Mouse (Mus musculus): Measurements from ENCODE around the gene Atxn7l1. TPM values are rescaled to one million over a fixed set of nuclear protein-coding genes. Genes with fewer than 3 reads are reported as not detected.

The Atxn7l1 gene
- polyA plus RNA-seq (2012; rRNA removed): 7.8 and 8.8 TPM in 2 replicates

DNA sequence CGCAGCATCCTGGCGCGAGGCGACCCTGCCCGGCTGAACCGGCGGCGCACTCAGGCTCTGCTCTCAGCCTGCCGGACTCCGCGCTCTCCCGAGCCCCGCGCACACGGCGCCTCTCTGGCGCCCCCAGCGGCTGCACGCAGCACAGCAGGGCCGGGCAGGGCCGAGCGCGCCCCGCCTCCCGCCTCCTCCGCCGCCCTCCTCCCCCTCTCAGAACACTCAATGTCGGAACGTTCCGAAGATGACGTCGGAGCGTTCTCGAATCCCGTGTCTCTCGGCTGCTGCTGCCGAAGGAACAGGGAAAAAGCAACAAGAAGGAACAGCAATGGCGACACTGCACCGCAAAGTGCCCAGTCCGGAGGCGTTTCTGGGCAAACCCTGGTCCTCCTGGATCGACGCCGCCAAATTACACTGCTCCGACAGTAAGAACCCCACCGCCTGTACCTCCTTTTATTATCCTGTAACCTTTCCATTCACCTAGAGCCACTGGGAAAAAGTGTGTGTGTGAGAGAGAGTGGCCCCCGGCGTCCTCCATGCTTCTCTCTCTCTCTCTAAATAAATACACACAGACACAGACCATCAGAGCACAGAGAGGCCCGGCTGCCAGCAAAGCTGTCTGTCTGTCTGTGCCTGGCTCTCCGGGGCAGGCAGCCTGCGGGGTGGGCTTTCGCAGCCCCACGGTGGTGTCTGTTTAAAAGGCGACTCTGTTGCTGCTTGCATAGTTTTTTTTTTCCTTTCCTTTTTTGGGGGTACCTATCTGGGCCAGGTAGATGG lies at the start of gene Atxn7l1:
TSS of gene Atxn7l1 (plus strand) at position 197 of the 771 bp plus-strand sequence.

DNA sequence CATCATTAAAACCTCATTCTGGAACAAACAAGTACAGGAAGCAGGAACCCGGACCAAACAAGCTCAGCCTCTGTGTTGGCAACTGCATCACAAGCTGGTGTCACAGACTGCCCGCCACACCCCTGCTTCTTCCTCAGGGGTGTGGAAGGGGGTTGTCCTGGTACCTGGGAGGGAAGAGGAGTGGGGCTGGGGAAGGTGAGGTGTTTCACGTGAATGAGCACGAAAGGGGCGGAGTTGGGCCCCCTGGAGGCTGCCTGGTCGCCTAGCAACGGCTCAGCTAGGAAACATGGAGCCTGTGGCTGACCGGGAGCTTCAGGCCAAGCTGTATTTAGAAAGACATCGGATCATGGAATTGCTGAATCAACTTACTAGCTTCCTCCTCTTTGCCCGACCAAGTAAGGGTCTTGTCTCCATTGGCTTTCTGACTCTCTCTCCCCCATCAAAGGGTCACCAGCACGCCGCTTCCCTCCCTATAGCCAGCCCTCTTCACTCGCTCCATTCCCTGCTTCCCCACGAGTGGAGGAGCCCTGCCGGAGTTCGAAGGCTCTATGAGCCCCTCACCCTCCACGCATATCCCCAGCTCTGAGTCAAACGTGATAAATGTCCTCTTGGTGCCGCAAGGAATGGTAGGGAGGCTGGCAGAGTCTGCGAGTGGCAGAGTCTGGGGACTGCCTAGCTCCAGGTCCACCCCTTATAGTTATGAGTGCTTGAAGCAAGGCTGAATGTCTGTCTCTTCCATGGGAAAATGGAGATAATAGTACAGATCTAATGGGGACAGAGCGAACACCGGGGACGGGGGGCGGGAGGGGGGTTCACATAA lies 247.5 kb downstream of the Atxn7l1 start, which contains the start of gene Efcab10:
TSS of gene Efcab10 (plus strand) at position 51 of the 820 bp plus-strand sequence.

Other genes starting within 250 kb of the Atxn7l1 start
- gene Sypl, start 193.8 kb upstream of the Atxn7l1 start, polyA plus RNA-seq (2012; rRNA removed): 21.6 and 33.6 TPM in 2 replicates
- not detected in 2 replicates for gene Cdhr3, start 54.8 kb upstream of the Atxn7l1 start, polyA plus RNA-seq (2012; rRNA removed)
- gene Efcab10, start 247.2 kb downstream of the Atxn7l1 start, polyA plus RNA-seq (2012; rRNA removed): not detected in 2 replicates